Mouse (Mus musculus) olfactory bulb, adult 2 months (tissue): ENCODE measurements around the gene Phgr1.

ENCODE experiments used
- CTCF ChIP-seq: fragments of 200-500 bp; IDR thresholded peaks from 2 replicates; pipeline ENCODE4 v1.5.1; 2012; ENCODE audit warnings: low read depth, mild to moderate bottlenecking, low read length, moderate library complexity; ENCODE audit not compliant: insufficient read depth
- POLR2A ChIP-seq: fragments of 200-500 bp; IDR thresholded peaks from 2 replicates; pipeline ENCODE4 v1.6.1; 2012; ENCODE audit warnings: mild to moderate bottlenecking, low read depth, low read length, moderate library complexity; ENCODE audit not compliant: insufficient read depth

DNA sequence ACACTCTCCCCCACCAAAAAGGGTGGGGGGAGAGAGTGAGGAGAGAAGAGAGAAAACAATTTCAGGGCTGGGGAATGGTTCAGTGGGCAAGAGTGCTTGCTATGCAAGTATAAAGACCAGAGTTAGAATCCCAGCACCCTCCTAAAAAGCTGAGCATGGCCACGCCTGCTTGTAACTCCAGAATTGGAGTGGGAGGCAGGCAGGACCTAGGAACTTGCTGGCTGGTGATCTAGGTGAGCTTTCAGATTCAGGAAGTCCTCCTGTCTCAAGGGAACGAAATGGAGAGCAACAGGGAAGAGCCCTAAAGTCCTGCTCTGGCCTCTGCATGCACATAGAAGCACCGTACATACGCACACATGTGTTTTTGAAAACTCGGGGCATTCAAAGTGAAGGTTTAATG lies 50.2 kb downstream of the Phgr1 start:
- TF ChIP-seq CTCF, result no peak
- no peak for TF ChIP-seq POLR2A
